ENCODE assay signal across 25 mouse cellular contexts in the genomic region with DNA sequence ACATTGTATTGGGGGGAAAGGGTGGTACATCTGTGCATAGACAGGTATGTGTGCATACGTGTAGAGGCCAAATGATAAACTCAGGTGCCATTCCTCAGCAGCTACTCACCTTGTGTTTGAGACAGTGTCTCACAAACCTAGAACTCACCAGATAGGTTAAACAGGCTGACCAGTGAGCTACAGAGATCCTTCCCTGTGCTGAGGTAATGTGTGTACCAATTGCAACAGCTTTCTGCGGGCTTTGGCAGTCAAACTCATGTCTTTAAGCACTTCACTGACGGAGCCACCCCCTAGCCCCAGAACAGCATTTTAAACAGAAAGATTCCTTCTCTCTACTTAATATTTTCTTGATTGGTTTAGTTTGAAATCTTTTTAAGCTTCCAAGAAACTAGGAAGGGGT.
A peak's percentile ranks its signal among the peaks of the same experiment; 100 is the strongest.
DNase-seq lines count a peak whose midpoint lies in the region; ATAC-seq lines count a peak whose summit lies in the region.
"Had no signal": no experiment of that assay in that cellular context is flagged by ENCODE, and none has a peak within 500 bp of the region (broad histone marks: within the 10 kb centered on the region; RNA-seq: fewer than 3 reads in every experiment).

No protein-coding gene starts in this region.

- peak; percentile 37; the same call in 1 of the 2 replicates for ATAC-seq in liver, embryonic 16.5 days (ENCODE audit: low read depth)
- ATAC-seq in liver, embryonic 11.5 days (replicated peaks; ENCODE audit: low FRiP score) = no peak
- ATAC-seq in lung, embryonic 16.5 days (ENCODE audit: low read depth) = peak; percentile 81
- ATAC-seq: CD4-positive, CD25-positive, alpha-beta regulatory T cell, adult 4 months; forebrain, embryonic 15.5 days; hindbrain, embryonic 16.5 days; midbrain, embryonic 13.5 days had no signal

- no peaks in the 10 kb centered on the region for H3K27me3 ChIP-seq in liver, embryonic 16.5 days (ENCODE audit: control insufficient read depth, insufficient read depth, low read depth, low read length)
- no peaks in the 10 kb centered on the region for H3K27me3 ChIP-seq in liver, embryonic 11.5 days (replicated peaks; ENCODE audit: control insufficient read depth, insufficient read depth, low read length)
- no peaks in the 10 kb centered on the region for H3K27me3 ChIP-seq in lung, embryonic 16.5 days (ENCODE audit: control insufficient read depth, insufficient read depth, low read depth, low read length)
- H3K27me3 ChIP-seq: embryonic facial prominence, embryonic 12.5 days; forebrain, embryonic 15.5 days; heart, embryonic 15.5 days; liver, embryonic 15.5 days; midbrain, embryonic 13.5 days; stomach, embryonic 15.5 days had no signal

- H3K9ac ChIP-seq in liver, embryonic 16.5 days (ENCODE audit: low read depth, low read length) = no peak overlapping the region
- no peak overlapping the region for H3K9ac ChIP-seq in liver, embryonic 11.5 days (ENCODE audit: low read depth, low read length)
- no peak overlapping the region for H3K9ac ChIP-seq in lung, embryonic 16.5 days (ENCODE audit: low read length)
- H3K9ac ChIP-seq: embryonic facial prominence, embryonic 12.5 days; forebrain, embryonic 15.5 days; heart, embryonic 15.5 days; limb, embryonic 13.5 days; liver, embryonic 15.5 days; midbrain, embryonic 13.5 days; stomach, embryonic 15.5 days had no signal

- DNase-seq in liver, embryonic 11.5 days (ENCODE audit: low spot score) = no peak
- DNase-seq in lung, postnatal 4 days = peak; percentile 35 to 59
- DNase-seq in kidney, postnatal 4 days = no peak
- no peak for DNase-seq in embryo, embryonic 9.5 days (ENCODE audit: extremely low spot score)
- DNase-seq: adrenal gland, adult 2 months; cerebellum, adult 11 months; cerebellum, adult 9-10 months; cerebellum, postnatal 36 days; gastrocnemius, postnatal 25 days; kidney, adult 2 months; kidney, postnatal 36 days; right cerebral cortex, postnatal 14 days had no signal

- H3K4me1 ChIP-seq in liver, embryonic 16.5 days (ENCODE audit: control insufficient read depth, low read depth, low read length) = no peaks in the 10 kb centered on the region
- H3K4me1 ChIP-seq in liver, embryonic 11.5 days (replicated peaks; ENCODE audit: control insufficient read depth, insufficient read depth, low read length) = no peaks in the 10 kb centered on the region
- H3K4me1 ChIP-seq in brown adipose tissue, adult 24 weeks (ENCODE audit: control insufficient read depth, insufficient read depth, insufficient read length, low read length) = peaks cover 18% of the 10 kb centered on the region
- H3K4me1 ChIP-seq in lung, embryonic 16.5 days (replicated peaks; ENCODE audit: control insufficient read depth, insufficient read depth, low read length) = peaks cover 16% of the 10 kb centered on the region
- H3K4me1 ChIP-seq: liver, embryonic 15.5 days; stomach, embryonic 15.5 days had no signal

- WGBS in liver, embryonic 16.5 days (ENCODE audit: insufficient replicate concordance) = 58% methylated on average over 3 of the region's 3 CpGs
- 90% methylated on average over 3 of the region's 3 CpGs for WGBS in liver, embryonic 11.5 days
- 44% methylated on average over 3 of the region's 3 CpGs for WGBS in lung, embryonic 16.5 days

- no peak overlapping the region for H3K4me3 ChIP-seq in liver, embryonic 16.5 days (ENCODE audit: low read depth, low read length)
- H3K4me3 ChIP-seq in liver, embryonic 11.5 days (ENCODE audit: low read depth, low read length) = no peak overlapping the region
- no peak overlapping the region for H3K4me3 ChIP-seq in brown adipose tissue, adult 24 weeks (ENCODE audit: insufficient read depth, low read depth, low read length)
- no peak overlapping the region for H3K4me3 ChIP-seq in lung, embryonic 16.5 days (ENCODE audit: low read length)
- H3K4me3 ChIP-seq: embryonic facial prominence, embryonic 12.5 days; forebrain, embryonic 10.5 days; forebrain, embryonic 15.5 days; heart, embryonic 15.5 days; limb, embryonic 13.5 days; liver, embryonic 15.5 days; midbrain, embryonic 13.5 days; stomach, embryonic 15.5 days had no signal

- H3K36me3 ChIP-seq in liver, embryonic 16.5 days (ENCODE audit: control insufficient read depth, insufficient read depth) = no peaks in the 10 kb centered on the region
- H3K36me3 ChIP-seq in liver, embryonic 11.5 days (ENCODE audit: control insufficient read depth, insufficient read depth, low read length) = no peaks in the 10 kb centered on the region; the same call in 1 of the 2 replicates
- peaks cover 14% of the 10 kb centered on the region for H3K36me3 ChIP-seq in lung, embryonic 16.5 days (ENCODE audit: control insufficient read depth, insufficient read depth, low read length)
- H3K36me3 ChIP-seq: embryonic facial prominence, embryonic 12.5 days; forebrain, embryonic 10.5 days; liver, embryonic 15.5 days; midbrain, embryonic 13.5 days had no signal

- no peaks in the 10 kb centered on the region for H3K9me3 ChIP-seq in liver, embryonic 16.5 days (replicated peaks; ENCODE audit: control insufficient read depth, low read length)
- no peaks in the 10 kb centered on the region for H3K9me3 ChIP-seq in liver, embryonic 11.5 days (ENCODE audit: control insufficient read depth, low read length)
- no peaks in the 10 kb centered on the region for H3K9me3 ChIP-seq in lung, embryonic 16.5 days (ENCODE audit: control insufficient read depth, low read length)
- H3K9me3 ChIP-seq: embryonic facial prominence, embryonic 12.5 days; forebrain, embryonic 10.5 days; forebrain, embryonic 15.5 days; heart, embryonic 15.5 days; limb, embryonic 13.5 days; liver, embryonic 15.5 days; midbrain, embryonic 13.5 days; stomach, embryonic 15.5 days had no signal

- H3K4me2 ChIP-seq in liver, embryonic 16.5 days (ENCODE audit: low read depth, low read length) = no peak overlapping the region
- H3K4me2 ChIP-seq in liver, embryonic 11.5 days = no peak overlapping the region
- no peak overlapping the region for H3K4me2 ChIP-seq in lung, embryonic 16.5 days (ENCODE audit: low read depth, low read length)
- H3K4me2 ChIP-seq: embryonic facial prominence, embryonic 12.5 days; forebrain, embryonic 15.5 days; heart, embryonic 15.5 days; limb, embryonic 13.5 days; liver, embryonic 15.5 days; midbrain, embryonic 13.5 days; stomach, embryonic 15.5 days had no signal

- H3K27ac ChIP-seq in liver, embryonic 16.5 days (ENCODE audit: low read length) = no peak overlapping the region
- no peak overlapping the region for H3K27ac ChIP-seq in liver, embryonic 11.5 days (ENCODE audit: low read depth, low read length)
- 0 out of 2 replicates have a peak overlapping the region, but pooled peaks have one; percentile 28 for H3K27ac ChIP-seq in brown adipose tissue, adult 24 weeks (replicated peaks; ENCODE audit: low read depth, low read length)
- peak overlapping the region; percentile 72 for H3K27ac ChIP-seq in lung, embryonic 16.5 days (ENCODE audit: low read length)
- H3K27ac ChIP-seq: embryonic facial prominence, embryonic 12.5 days; forebrain, embryonic 10.5 days; forebrain, embryonic 15.5 days; heart, embryonic 15.5 days; limb, embryonic 13.5 days; liver, embryonic 15.5 days; midbrain, embryonic 13.5 days; stomach, embryonic 15.5 days had no signal

Comparison
In these comparisons a context has a peak if more than half of its experiments do, and no peak if none do; other contexts are left out.
1. H3K27ac ChIP-seq: peak in brown adipose tissue, adult 24 weeks (single experiment) and lung, embryonic 16.5 days (single experiment); none in liver, embryonic 16.5 days (single experiment) and liver, embryonic 11.5 days (single experiment).
2. DNase-seq: peak in lung, postnatal 4 days (2 of 2); none in liver, embryonic 11.5 days (single experiment), kidney, postnatal 4 days (0 of 2) and embryo, embryonic 9.5 days (single experiment).